Mouse (Mus musculus): ENCODE data around the gene Ints7.

Gene Ints7

DNA sequence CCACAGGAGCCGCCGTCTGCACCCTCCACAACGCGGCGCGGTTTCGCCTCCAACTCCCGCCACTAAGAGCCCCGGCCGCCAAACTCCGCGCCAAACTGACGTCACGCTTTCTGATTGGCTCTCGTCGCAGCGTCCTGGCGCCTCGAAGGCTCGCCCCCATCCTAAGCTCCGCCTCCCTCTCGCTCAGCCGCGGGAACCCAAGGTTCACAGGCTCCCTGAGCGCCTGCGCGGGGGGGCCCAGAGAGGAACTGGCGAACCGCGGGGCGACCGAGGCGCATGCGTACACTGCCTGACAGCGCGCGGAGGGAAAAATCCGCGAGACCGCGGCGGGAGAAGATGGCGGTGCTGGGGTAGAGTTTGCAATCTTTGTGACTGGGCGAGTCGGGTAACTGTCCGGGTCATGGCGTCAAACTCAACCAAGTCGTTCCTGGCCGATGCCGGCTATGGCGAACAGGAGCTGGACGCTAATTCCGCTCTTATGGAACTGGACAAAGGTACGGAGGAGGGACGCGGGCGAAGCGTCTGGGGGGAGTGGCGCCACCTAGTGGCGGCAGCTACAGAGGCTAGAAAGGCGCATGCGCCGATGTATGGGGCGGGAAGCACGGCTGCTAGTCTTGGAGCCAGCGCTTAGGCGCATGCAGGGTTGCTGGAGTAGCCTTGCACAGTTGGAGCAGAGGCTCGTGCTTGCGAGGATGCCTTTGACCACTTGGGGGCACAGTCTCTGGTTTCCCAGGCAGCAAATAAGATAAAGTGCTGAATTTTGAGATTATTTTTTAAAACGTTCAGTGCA, at the start of gene Ints7, which contains the start of gene Dtl:
TSS of gene Ints7 (plus strand) at position 179 of the 790 bp plus-strand sequence.
TSS of gene Dtl (minus strand) at position 87 of the 790 bp plus-strand sequence.
- peak; percentile 99 to 100 for DNase-seq

DNA sequence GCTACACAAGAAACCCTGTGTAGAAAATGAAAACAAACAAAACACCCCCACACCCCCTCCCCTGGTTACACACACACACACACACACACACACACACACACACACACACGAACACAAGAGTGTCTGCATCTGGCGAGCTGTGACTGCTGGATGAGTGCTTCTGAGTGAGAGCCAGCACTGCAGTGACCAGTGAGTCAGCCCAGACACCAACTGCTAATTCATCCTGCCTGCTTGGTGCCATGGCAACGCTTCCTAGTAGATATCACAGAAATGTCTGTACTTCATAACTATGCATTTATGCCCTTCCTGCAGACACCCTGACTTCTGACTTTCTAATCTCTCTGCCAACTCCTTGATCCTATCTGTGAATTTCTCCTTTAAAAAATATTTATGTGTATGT, 48.3 kb upstream of the Ints7 start:
- DNase-seq = no peak

DNA sequence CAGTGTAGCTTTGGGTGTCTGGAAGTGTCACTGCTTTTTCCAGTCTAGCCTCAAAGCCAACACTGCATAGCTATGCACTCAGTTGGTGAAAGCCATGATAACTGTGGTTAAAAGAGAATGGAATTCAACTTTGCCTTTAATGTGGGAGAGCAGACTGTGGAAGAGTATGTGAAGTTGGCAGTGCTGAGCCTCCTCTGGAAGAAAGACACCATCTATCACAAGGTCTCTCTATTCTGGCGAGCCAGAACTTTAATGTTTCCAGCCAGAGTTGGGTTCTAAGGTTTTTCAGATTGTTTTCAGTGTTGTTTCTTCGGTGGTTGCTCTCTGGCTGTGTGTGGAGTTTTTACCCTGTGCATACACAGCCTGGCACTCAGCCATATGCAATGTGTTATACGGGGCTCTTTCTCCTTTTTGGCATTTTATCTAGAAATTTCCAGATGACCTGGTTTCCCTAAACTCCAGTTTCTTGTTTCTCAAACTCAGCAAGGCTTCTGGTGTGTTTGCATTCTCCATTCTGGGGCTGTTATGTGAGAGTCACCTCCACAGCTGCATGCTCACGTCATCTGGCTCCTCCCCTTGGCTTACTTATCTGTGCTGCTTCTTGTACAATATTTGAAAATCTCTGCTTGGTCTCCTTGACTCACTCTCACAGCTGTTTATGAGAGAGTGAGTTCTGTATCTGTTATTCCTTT, 47.4 kb upstream of the Ints7 start:
- DNase-seq = peak in 1 of 2 experiments; percentile 39

DNA sequence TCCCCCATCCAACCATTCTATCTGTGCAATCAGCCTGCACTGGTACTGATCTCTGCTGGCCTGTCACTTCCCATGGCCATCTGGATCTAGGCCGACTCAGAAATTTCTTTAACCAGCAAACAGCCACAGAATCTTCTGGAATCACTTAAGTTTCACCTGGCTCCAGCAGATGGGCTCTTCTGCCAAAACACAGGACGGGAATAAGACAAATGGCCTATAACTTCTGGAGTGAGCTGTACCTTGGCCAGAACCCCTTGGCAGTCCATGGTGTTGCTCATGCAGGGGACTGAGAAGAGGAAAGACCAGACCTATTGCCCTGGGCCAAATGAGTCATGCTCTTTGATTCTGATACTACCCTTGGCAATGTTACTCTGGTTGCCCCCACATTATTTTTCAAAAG, 46.0 kb upstream of the Ints7 start:
- peak; percentile 12 to 24 for DNase-seq

DNA sequence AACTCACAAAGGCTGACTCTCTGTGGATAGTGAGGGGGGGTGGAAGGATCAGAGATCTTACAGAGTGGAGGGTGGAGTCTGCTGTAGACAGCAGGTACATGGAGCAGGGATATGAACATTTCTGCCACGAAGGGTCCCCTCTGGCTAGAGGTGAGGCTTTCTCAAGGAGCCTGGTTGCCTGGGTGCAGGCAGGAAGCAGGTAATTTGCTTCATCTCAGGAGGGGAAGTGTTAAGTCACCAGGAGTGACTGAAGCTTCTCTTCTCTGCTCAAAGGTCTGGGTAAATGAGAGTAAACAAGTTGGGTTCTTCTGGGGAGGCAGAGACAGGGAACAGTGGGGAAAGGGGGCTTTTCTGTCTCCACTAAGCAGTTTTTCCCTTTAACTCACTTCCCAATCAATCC, 44.4 kb upstream of the Ints7 start:
- DNase-seq = no peak

DNA sequence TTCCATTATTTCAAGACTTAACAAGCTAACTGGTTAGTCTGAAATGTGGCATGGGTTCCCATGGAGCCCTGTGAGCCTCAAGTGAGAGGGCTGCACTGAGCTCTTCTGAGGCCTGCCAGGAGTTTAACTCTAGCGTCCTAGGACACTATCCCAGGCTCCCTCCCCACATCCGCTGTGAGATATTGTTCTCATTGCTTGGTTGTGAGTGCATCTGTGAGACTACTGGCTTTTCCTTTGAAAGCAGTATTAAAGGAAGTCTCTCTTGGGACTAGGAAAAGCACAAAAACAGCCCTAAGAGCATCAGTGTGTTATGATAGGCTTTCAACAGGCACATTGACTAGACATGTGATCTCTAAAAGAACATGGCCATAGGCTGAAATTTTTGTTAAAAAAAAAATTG, 40.5 kb upstream of the Ints7 start:
- DNase-seq = no peak

DNA sequence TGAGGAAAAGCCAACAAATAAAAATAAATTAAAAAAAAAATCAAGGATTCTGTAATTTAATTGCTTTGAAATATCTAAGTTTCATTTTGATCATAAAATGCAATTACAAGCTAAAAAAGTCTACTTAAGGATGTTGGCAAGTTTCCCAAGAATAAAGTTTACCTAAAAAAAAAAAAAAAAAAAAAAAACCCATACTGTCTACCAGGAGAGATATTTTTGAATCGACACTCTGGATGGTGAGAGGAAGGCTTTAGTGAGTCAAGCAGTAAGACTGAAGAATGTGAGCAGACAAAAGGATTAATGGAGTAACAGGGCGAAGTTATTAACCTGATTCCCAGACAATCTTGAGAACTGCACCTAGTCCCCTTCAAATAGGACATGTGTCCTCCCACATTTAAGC, 35.1 kb upstream of the Ints7 start:
- no peak for DNase-seq

DNA sequence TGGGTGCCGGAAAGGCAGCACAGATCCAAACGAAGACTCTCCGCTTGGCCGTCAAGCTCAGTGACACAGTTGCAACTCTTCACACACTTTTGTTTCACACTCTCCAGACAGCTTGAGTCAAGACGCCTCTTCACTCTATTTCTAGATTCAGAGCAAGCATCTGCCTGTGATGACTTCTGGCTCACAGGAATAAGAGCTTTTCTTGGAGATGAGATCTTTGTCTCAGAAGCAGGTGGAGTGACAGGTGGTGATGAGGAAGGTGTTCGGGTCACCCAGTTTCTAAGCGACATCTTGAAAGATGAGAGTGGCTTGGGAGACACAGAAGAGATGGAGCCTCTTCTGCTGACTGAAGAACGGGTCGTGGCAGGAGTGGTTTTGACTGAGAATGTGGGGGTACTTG, 34.4 kb upstream of the Ints7 start:
- no peak for DNase-seq

DNA sequence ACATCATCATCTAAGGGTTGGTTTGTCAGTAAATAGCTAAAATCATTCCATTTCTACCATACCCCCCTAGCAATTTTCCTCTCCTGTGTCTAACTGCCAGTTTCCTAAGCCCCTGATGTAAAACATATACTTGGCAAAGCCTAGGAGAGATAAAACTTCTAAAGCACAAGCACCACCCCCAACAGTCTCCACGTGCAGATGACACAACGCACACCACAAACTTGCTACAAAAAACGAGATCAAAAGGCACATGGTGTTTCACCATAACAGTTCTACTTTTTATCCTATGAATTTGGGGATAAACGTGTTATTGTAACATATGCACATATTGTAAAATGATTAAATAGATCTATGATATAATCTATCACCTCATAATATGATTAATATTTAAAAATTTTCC, 33.8 kb upstream of the Ints7 start:
- no peak for DNase-seq

DNA sequence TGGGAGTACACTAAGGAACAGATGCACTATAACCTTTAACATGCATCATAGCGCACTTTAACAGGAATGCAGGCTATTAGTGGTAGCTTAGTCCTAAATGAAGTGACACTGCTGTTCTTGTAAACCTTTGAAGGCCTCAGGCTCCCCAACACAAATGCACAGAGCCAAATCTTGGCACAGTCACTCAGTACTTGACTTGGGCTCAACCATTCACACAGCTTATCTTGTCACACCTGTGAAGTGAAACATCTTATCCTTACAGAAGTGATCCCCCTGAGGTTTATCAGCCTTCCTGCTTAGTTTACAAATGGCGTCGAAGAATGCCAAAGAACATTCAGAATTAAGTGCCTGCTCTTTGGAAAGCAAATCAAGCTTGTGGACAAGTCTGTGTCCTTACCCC, 31.7 kb upstream of the Ints7 start:
- no peak for DNase-seq

DNA sequence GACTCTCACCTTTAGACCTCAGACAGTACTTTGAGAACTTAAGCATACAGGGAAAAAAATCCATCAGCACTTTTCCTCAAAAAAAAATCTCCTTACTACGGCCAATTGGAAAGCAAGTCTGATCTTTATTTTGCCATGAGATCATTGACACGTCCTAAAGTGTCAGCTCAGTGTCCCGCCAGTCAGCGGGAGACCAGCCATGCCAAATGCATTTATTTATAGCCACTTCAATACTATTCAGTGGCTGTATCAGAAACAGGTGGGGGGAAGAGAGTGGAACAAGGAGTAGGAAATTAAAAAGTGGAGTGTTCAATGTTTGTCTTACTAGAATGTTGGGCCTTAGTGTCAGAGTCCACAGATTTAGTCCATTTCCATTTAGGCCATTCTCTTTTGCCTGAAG, 24.6 kb upstream of the Ints7 start:
- no peak for DNase-seq

DNA sequence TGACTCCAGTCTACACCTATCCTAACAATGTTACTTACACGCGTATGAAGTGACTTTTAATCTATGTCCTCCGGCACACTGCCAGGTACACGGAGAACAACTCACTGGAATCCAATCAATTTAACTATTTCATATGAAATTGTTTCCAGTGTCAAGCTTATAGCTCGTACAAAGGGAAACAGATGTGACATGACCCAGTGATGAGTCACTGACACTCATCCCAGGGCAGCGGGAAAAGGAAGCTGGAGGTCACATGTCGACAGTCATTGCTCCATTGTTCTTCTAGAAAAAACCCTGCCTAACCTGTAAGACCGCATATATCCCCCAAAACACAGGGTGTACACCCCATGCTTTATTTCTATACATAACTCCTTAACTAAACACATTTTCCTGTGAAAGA, 18.3 kb upstream of the Ints7 start:
- peak; percentile 26 to 40 for DNase-seq

DNA sequence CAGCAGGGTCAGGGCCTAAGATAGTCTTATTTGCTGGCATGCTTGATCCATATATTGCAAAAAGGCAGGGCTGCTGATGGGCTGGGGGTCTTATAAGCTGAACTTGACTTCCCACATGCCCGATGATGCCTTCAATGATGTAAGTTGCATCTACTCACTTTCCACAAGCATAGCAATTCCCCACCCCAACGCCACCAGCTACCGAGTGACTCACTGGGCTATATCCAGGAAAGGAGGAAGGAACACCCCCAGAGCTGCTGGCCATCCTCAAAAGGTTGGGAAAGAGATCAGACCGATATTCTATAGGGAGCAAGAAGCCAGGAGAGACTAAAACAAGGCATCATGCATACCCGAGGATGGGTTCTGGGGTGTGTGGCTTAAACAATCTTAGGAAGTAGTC, 15.7 kb upstream of the Ints7 start:
- DNase-seq = peak; percentile 14 to 31

DNA sequence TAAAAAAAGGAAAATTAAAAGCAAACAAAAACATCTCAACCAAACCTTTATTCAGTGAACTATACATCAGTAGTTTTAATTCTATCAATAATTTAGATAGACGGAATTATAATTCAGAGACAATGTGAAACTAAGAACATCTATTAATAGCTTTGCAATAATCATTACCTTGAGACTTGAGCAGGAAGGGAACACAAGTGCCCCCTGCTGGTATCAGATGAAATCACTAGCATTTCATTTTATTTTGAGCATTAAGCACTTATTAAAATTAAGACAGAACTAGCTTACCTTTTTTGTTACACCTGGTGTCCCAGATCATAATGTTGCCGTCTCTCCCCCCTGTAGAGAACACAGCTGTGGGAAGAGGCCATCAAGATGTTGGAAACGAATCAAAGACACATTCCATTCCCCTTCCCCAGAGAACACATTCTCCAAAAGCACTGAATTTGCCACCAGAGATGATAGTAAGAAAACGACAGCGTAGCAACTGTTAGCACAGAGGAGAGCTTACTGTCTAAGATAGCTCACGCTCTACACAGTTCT, 12.5 kb upstream of the Ints7 start:
- peak; percentile 50 to 56 for DNase-seq

DNA sequence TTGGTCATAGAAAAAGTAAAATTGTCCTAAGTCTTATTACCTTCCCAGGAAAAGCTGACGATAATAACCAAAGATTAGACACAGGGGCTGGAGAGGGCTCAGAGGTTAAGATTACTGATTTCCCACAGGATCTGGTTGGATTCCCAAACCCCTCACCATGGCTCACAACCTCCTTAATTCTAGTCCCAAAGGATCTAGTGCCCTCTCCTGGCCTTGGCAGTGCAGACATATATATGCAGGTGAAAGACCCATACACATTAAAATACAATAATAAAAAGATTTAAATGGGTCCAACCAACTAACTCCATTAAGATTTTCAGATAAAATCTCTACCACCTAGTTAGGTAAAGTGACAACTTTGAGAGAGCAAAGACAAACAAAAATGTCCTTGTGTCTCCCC, 7.6 kb upstream of the Ints7 start:
- DNase-seq = peak; percentile 39 to 67

DNA sequence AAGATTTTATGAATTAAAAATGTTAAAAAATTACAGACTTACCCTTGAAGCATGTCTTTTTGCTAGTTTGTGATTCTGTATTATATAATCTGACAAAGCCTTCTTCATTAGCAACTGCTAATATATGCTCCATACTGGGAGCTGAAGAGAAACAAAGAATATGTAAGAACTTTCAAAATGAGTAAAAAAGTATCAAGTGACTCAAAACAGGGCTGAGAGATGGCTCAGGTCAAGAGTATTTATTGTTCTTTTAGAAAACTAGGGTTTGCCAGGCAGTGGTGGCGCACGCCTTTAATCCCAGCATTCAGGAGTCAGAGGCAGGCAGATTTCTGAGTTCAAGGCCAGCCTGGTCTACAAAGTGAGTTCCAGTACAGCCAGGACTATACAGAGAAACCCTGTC, 5.8 kb upstream of the Ints7 start:
- DNase-seq = no peak

DNA sequence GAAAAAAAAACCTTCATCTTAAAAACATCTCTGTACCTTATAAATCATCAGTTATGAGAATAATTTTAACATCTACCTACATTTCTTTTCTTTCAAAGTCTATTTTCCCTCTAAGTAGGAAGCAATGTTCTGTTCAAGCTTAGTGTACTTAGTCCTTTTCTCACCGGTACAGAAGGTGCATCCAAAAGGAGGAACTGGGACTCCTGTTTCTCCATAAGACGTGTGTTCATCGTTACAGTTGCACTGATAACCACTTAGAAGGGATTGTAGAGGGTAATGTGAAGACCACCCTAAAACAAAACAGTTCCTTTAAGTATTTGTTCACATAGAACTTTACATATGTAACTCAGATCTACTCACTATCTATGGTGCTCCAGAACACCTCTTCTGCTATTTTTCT, 5.0 kb upstream of the Ints7 start:
- no peak for DNase-seq

DNA sequence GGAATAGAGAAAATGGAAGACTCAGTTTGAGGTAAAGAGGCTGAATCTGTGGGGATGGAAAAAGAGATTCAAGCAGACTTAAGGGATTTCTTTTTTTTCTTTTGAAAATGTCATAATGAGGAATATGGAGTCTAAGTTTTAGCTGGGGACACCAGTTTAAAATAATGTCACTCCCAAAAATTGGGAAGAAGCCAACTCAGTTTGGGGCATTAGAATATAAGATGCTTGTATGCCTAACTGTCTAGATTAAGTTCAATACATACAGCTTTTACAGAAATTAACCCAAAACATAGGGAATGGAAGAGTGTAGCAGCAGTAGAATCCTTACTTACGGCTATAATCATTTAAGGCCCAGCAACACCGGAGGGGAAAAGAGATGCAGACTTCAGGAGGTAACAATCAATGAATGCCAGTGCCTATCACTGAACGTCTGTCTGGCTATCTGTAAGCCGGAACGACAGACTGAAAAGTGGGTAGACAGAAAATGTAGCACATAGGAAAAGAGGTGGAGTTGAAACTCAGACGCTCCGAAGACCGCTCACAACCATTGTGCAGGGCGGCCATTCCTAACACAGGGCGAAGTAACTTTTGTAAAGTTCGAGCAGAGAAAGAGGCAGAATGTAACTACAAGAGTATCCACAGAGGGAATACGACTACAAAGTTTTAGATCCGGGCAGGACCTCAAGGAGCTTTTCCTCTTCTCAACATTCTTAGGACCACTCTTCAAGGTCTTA, 1.4 kb upstream of the Ints7 start:
- DNase-seq = no peak

DNA sequence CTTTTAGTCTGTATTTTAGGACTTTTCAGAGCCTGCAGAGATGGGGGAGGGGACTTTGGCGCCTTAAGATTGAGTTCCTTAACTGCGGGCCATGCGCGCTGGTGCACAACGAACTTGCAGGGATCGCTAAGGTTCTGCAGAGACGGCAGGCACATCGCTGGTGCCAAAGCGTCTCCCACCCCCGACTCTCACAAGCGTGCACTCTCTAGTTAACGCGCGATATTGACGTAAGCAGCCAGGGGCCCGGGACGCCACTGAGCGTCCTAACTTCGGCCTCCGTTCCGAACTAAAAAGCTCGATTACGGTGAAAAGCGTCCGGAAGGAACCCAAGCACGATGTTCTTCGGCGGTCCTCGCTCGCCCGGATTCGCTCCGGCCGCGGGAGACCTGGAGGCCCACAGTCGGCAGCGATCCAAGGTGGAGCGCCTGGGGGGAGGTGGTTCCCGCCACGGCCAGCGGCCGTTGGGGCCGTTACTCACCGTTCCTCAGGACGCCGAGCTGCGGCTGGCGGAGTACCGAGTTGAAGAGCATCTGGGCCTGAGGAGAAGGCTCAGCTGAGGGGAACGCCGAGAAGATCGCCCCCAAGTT, 472 bp upstream of the Ints7 start:
- DNase-seq = peak; percentile 38 to 64

DNA sequence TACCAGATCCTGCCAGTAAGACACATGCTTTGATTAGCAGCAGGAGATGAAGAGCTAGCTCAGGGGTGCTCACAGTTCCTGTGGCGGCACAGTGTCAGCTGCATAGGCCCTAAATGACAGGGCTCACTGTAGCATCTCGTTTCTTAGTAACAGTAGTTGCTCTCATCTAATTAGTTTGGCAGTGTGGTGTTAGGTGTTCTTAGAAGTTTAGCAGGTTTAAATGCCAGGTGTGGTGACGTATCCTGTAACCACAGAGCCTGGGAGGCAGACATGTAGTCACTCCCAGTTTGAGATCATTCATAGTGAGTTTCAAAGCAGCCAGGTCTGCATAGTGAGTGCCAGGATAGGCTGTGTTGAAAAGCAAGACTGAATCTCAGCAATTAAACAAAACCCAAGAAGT, 4.1 kb downstream of the Ints7 start:
- DNase-seq = no peak

DNA sequence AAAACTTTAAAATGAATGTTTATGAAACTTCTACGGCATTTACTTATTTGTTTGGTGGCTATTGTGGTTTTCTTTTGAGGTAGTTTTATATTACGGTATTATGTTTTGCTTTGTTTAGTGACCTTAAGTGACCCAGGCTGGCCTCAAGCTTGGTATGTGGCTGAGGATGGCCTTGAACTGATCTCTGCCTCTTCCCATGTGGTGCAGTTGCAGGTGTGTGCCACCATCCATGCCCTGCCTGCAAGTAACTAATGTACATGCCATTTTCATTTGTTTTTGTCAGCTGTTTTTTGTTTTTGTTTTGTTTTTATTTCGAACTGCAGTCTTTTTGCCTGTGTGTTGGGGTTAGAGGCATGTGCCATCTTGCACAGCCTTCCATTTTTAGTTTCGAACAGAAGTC, 6.2 kb downstream of the Ints7 start:
- DNase-seq = no peak

DNA sequence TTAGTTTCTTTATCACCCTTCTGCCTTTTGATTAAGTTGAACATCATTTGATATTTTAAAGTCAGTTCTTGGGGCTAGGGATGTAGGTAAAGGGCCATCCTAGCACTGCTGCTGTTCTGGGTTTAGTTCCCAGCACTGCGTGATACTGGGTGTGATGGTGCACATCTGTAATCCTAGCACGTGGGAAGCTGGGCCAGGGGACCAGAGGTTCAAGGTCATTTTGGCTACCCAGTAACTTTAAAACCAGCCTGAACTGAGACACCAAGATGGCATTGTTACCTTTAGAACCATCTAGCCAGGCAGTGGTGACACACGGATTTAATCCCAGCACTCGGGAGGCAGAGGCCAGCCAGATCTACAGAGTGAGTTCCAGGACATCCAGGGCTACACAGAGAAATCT, 8.4 kb downstream of the Ints7 start:
- no peak for DNase-seq

DNA sequence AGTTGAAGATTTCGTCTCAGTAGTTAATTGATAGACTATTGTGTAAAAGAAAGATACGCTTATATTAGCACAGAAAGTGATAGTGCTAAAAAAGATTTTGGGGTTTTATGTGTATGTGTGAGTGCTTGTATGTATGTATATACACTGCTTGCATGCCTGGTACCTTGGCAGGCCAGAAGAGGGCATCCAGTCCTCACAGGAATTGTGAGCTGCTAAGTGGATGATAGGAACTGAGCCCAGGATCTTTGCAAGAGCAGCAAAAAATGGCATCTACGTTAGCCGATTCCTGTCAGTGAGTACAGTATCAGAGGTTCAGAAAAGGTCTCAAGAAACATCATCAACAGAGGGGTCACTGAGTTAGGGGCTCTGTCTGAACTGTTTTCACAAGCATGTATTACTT, 9.0 kb downstream of the Ints7 start:
- no peak for DNase-seq

All from kidney, postnatal 36 days (tissue).